Mouse (Mus musculus) kidney, adult 2 months (tissue): ENCODE results near the gene Prpsap1. TPM values are rescaled to one million over a fixed set of nuclear protein-coding genes. Genes with fewer than 3 reads are reported as not detected.
"Not testable (repeated sequence)": the region's sequence is repeated elsewhere in the genome, so short reads cannot be mapped to it uniquely, and the experiment has no call there.

Experiments
- DNase-seq: peaks from one replicate; pipeline ENCODE4 v3.0.0; 2021
- H3K27ac ChIP-seq: fragments of 200-500 bp; 2 replicates; pipeline ENCODE4 v1.5.1; 2012; ENCODE audit warnings: low read depth, low read length, control low read depth, inconsistent platforms; ENCODE audit not compliant: insufficient read depth
- H3K27me3 ChIP-seq: fragments of 200-500 bp; replicated peaks from 2 replicates; pipeline ENCODE4 v1.6.1; 2012; ENCODE audit warnings: mild to moderate bottlenecking, moderate library complexity, low read length, inconsistent platforms; ENCODE audit not compliant: control insufficient read depth, insufficient read depth
- H3K36me3 ChIP-seq: fragments of 200-500 bp; 2 replicates; pipeline ENCODE4 v1.6.1; 2012; ENCODE audit warnings: mild to moderate bottlenecking, moderate library complexity, low read length, inconsistent platforms; ENCODE audit not compliant: control insufficient read depth, insufficient read depth
- H3K4me1 ChIP-seq: fragments of 200-500 bp; 2 replicates; pipeline ENCODE4 v1.6.1; 2011; ENCODE audit warnings: low read length; ENCODE audit not compliant: control insufficient read depth, insufficient read depth
- H3K4me3 ChIP-seq: fragments of 200-500 bp; 2 replicates; pipeline ENCODE4 v1.5.1; 2011; ENCODE audit warnings: mild to moderate bottlenecking, low read depth, low read length, control low read depth; ENCODE audit not compliant: insufficient read depth
- CTCF ChIP-seq: fragments of 200-500 bp; conservative IDR thresholded peaks from 2 replicates; pipeline ENCODE4 v1.5.1; 2011; ENCODE audit warnings: low read depth, mild to moderate bottlenecking, control low read depth, low read length, moderate library complexity, mixed read lengths; ENCODE audit not compliant: insufficient read depth, insufficient read length
- POLR2A ChIP-seq: fragments of 200-500 bp; IDR thresholded peaks from one replicate; pipeline ENCODE4 v1.6.1; 2011; ENCODE audit warnings: low read depth, low read length, control low read depth
- WGBS: fragments of 180-500 bp; shearing (Covaris S2); methylation state at CpG from one replicate; pipeline ENCODE4 v1.1.7; 2018; 5-methylcytosine and 5-hydroxymethylcytosine counted together
- polyA plus RNA-seq: library from polyadenylated mRNA; depleted of rRNA; stranded (reverse); fragments of >200 nt; gene quantifications from 2 replicates; pipeline ENCODE4 v1.2.3, GENCODE M21; 2012

Gene Prpsap1
- polyA plus RNA-seq, 1 experiment, result 87.5 TPM

DNA sequence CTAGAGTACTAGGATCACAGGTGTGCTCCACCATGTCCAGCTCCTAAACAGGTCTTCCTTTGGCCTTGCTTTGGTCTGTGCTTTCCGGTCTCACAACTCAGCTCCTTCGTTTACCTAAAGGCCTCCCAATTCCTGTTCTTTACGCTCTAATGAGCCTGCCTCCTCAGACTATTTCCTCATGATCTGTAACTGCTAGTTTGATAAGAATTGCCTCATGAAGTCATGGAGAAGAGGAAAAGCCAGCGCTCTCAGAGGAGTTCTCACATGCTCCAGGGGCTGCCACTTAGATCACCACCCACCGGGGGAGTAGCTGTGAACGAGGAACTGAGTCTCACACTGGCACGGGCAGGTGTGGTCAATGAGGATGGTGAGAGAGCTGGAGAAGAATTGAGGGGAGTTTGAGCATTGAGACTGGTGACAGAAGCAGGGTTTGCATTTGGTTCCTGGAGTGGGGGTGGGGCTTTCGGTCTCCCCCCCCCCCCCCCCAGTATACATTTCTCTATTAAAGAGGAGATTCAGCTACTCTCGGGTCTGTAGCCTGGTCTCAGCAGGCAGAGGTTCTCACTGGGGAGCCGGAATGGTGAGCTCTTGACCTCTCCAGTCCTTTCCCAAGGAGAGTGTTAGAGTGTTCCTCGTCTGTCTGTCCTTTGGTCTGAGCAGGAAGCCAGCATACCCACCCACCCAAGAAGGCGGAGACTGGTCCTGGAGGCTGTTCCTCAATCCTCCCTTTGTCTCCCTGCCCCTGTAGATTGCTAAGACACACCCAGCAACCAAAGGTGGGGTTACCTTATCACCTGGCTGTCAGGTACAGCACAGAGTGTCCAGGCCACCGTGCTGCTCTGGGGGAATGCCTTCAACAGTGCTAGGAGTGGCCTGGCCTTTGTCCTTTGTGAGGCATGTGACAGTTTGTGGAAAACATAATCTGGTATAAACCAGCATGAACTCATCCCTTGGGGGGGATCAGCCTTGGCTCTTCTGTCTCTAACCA lies 64.8 kb downstream of the Prpsap1 start:
- TF ChIP-seq CTCF (no peak), POLR2A (no peak)
- H3K36me3 ChIP-seq, result no peaks in the 10 kb centered on the region
- 40% methylated on average over 13 of the region's 13 CpGs for WGBS
- DNase-seq, result peak; percentile 46
- H3K27me3 ChIP-seq, result no peaks in the 10 kb centered on the region
- H3K27ac ChIP-seq, result peak overlapping the region; percentile 34; the same call in 1 of the 2 replicates
- peaks cover 19% of the 10 kb centered on the region for H3K4me1 ChIP-seq
- no peak overlapping the region for H3K4me3 ChIP-seq

DNA sequence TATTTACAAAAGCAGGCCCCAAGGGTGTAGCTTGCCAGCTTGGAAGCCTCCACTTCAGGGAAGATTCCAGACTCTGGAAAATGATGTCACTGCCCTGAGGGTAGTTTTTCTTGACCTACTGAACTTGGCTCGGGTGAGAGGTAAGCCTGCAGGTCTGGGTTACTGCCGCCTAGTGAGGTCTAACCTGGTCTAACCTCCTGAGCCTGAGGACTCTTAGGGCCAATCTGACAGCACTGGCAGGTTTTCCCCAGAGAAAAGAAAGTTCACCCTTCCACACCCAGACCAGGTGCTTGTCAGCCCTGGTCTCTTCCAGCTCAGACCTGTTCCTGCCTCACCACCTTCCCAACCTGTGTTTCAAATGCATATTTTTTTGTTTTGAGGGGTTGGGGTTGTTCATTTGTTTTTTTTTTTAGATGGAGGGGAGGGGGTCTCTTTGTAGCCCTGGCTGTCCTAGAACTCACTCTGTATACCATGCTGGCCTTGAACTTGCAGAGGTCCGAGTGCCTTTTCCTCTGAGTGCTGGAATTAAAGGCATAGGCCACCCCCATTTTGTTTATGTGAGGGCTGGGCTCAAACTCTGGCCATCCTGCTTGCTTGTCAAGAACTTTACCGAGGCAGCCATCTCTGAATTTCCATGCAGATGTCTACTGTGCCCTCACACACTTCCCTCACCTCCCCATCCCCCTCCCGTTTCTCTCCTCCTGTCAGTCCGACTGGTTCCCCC lies 67.0 kb downstream of the Prpsap1 start:
- Histone ChIP-seq H3K4me1 (peaks cover 19% of the 10 kb centered on the region), H3K27me3 (no peaks in the 10 kb centered on the region), H3K36me3 (no peaks in the 10 kb centered on the region), H3K4me3 (no peak overlapping the region), H3K27ac (no peak overlapping the region)
- WGBS, result 85% methylated on average over 6 of the region's 6 CpGs
- TF ChIP-seq CTCF (no peak), POLR2A (no peak)
- no peak for DNase-seq

DNA sequence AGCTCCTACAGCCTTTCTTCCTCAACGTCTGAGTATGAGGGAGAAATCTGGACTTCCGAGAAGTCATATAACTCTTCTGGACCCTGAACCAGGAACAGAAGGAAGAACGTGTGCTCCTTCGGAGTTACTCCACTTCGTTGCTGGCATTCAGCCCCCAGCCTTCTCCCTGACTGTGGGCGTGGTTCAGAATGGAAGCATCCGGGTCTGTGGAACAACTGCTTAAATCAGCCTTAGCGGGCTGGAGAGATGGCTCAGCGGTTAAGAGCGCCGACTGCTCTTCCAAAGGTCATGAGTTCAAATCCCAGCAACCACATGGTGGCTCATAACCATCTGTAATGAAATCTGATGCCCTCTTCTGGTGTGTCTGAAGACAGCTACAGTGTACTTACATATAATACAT lies 67.7 kb downstream of the Prpsap1 start:
- not testable (repeated sequence) for DNase-seq, H3K36me3 ChIP-seq, H3K27ac ChIP-seq, H3K27me3 ChIP-seq, H3K4me3 ChIP-seq
- WGBS, result 71% methylated on average over 11 of the region's 11 CpGs
- peaks cover 17% of the 10 kb centered on the region for H3K4me1 ChIP-seq

DNA sequence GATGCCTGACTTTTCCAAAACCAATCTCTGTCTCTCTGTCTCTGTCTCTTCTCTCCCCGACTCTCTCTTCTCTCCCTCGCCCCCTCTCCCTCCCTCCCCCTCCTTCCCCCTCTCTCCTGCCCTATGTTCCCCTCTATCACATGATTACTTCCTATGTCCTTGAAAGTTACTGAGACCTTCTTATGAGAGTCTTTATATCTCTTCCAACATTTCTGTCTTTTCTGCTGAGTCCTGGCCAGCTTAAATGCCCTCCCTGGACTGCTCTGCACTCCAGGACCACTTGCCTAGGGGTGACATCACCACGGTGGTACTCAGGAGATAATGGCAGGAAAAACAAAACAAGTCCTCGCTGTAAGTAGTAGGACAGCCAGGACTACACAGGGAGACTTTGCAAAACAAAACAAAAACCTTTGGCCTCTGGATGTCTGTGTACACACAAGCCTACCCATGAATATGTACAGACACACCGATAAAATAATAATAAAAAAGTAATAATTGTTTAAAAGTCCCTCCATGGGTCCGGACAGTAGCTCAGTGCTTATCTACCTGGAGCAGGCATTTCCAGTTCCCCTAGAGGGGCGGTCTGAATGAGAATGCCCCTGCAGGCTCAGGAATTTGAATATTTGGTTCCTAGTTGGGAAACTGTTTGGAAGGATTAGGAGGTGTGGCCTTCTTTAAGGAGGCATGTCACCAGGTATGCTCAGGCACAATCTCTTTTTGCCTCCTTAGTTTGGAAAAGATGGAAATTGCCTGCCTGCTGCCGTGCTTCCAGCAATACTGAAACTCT lies 69.2 kb downstream of the Prpsap1 start:
- Histone ChIP-seq H3K4me1 (peaks cover 12% of the 10 kb centered on the region), H3K27ac (no peak overlapping the region), H3K27me3 (no peaks in the 10 kb centered on the region), H3K4me3 (no peak overlapping the region), H3K36me3 (no peaks in the 10 kb centered on the region)
- TF ChIP-seq POLR2A (no peak), CTCF (no peak)
- 63% methylated on average over 8 of the region's 8 CpGs for WGBS
- DNase-seq, result no peak

GRCm38 (mm10) chr11:116423782-116424620 lies 70.0 kb downstream of the Prpsap1 start:
- no peaks in the 10 kb centered on the region for H3K27me3 ChIP-seq
- TF ChIP-seq CTCF, result no peak
- no peak for TF ChIP-seq POLR2A
- 78% methylated on average over 10 of the region's 10 CpGs for WGBS
- H3K27ac ChIP-seq, result no peak overlapping the region
- peak; percentile 33 for DNase-seq
- no peak overlapping the region for H3K4me3 ChIP-seq
- peaks cover 6% of the 10 kb centered on the region; the same call in 1 of the 2 replicates for H3K4me1 ChIP-seq
- no peaks in the 10 kb centered on the region for H3K36me3 ChIP-seq

- TF ChIP-seq POLR2A, result no peak
- WGBS, result 84% methylated on average over 6 of the region's 6 CpGs
- DNase-seq, result no peak
- Histone ChIP-seq H3K4me3 (no peak overlapping the region), H3K27me3 (no peaks in the 10 kb centered on the region), H3K4me1 (no peaks in the 10 kb centered on the region; the same call in 1 of the 2 replicates), H3K36me3 (no peaks in the 10 kb centered on the region), H3K27ac (no peak overlapping the region)
Observed at GRCm38 (mm10) chr11:116423214-116423613, 70.8 kb downstream of the Prpsap1 start.
